Comparison of ENCODE assay signal across 8 mouse cellular contexts in genomic region chr19:7195900-7196728, GRCm38 (mm10). TPM values are rescaled to one million over a fixed set of nuclear protein-coding genes. Genes with fewer than 3 reads are reported as not detected.
A peak's percentile ranks its signal among the peaks of the same experiment; 100 is the strongest.
DNase-seq lines count a peak whose midpoint lies in the region; ATAC-seq lines count a peak whose summit lies in the region.

No protein-coding gene starts in this region.

- peak; percentile 59 for DNase-seq in CD4-positive, CD25-positive, alpha-beta regulatory T cell, adult 2 months (ENCODE audit: low read depth, low spot score)
- DNase-seq in adrenal gland, postnatal 25 days: peak; percentile 78
- peak; percentile 75 to 81 for DNase-seq in kidney, postnatal 25 days
- DNase-seq in lung, postnatal 36 days: peak; percentile 64
- peak; percentile 32 for DNase-seq in spleen, adult 12 weeks (ENCODE audit: low spot score)

- ATAC-seq in CD4-positive, CD25-positive, alpha-beta regulatory T cell, adult 4 months: no peak
- ATAC-seq in embryonic facial prominence, embryonic 12.5 days (ENCODE audit: insufficient number of reproducible peaks, insufficient read depth, low FRiP score, low TSS enrichment): peak; percentile 6; the same call in 1 of the 2 replicates
- no peak for ATAC-seq in heart, embryonic 13.5 days (ENCODE audit: extremely low read depth, insufficient number of reproducible peaks, low FRiP score, low TSS enrichment)

- H3K4me2 ChIP-seq in embryonic facial prominence, embryonic 12.5 days (replicated peaks): 0 out of 2 replicates have a peak overlapping the region, but pooled peaks have one; percentile 0
- peak overlapping the region; percentile 53 for H3K4me2 ChIP-seq in heart, embryonic 13.5 days

- peaks cover 25% of the 10 kb centered on the region for H3K4me1 ChIP-seq in embryonic facial prominence, embryonic 12.5 days
- H3K4me1 ChIP-seq in heart, embryonic 13.5 days: peaks cover 22% of the 10 kb centered on the region

- no peak overlapping the region; the same call in 1 of the 2 replicates for H3K9ac ChIP-seq in embryonic facial prominence, embryonic 12.5 days
- peak overlapping the region; percentile 60 for H3K9ac ChIP-seq in heart, embryonic 13.5 days

- 17% methylated on average over 33 of the region's 33 CpGs for WGBS in embryonic facial prominence, embryonic 12.5 days
- WGBS in heart, embryonic 13.5 days: 14% methylated on average over 33 of the region's 33 CpGs

- H3K27me3 ChIP-seq in embryonic facial prominence, embryonic 12.5 days: no peaks in the 10 kb centered on the region
- peaks cover 4% of the 10 kb centered on the region; the same call in 1 of the 2 replicates for H3K27me3 ChIP-seq in heart, embryonic 13.5 days (replicated peaks)

- H3K36me3 ChIP-seq in embryonic facial prominence, embryonic 12.5 days: peaks cover 41% of the 10 kb centered on the region
- peaks cover 44% of the 10 kb centered on the region for H3K36me3 ChIP-seq in heart, embryonic 13.5 days

- H3K27ac ChIP-seq in embryonic facial prominence, embryonic 12.5 days: no peak overlapping the region
- no peak overlapping the region for H3K27ac ChIP-seq in heart, embryonic 13.5 days (replicated peaks)

- H3K4me3 ChIP-seq in embryonic facial prominence, embryonic 12.5 days: no peak overlapping the region
- peak overlapping the region; percentile 18; the same call in 1 of the 2 replicates for H3K4me3 ChIP-seq in heart, embryonic 13.5 days

- no peaks in the 10 kb centered on the region for H3K9me3 ChIP-seq in embryonic facial prominence, embryonic 12.5 days
- H3K9me3 ChIP-seq in heart, embryonic 13.5 days: no peaks in the 10 kb centered on the region

RNA-seq across cellular contexts. Expression of gene Otub1, which starts 10.0 kb away (rescaled TPM):
- 100 to 1,000 TPM; 157 to 198 TPM for polyA plus RNA-seq in CD4-positive, CD25-positive, alpha-beta regulatory T cell, adult 4 months (2017; shearing (Covaris generic))
- total RNA-seq in adrenal gland, postnatal 25 days (2021): 102 and 132 TPM in 2 replicates
- 234 and 242 TPM in 2 replicates for polyA plus RNA-seq in embryonic facial prominence, embryonic 12.5 days (2016; fragmentation: Nextera tagmentation; extraction: Ambion mirVana)
- polyA plus RNA-seq in heart, embryonic 13.5 days (2015; fragmentation: Nextera tagmentation; extraction: Ambion mirVana): 147 and 160 TPM in 2 replicates

RNA-seq across cellular contexts. Expression of gene Cox8a, which starts 21.3 kb away (rescaled TPM):
- 100 to 1,000 TPM; 223 to 296 TPM for polyA plus RNA-seq in CD4-positive, CD25-positive, alpha-beta regulatory T cell, adult 4 months (2017; shearing (Covaris generic))
- 781 and 926 TPM in 2 replicates for total RNA-seq in adrenal gland, postnatal 25 days (2021)
- polyA plus RNA-seq in embryonic facial prominence, embryonic 12.5 days (2016; fragmentation: Nextera tagmentation; extraction: Ambion mirVana): 824 and 858 TPM in 2 replicates
- polyA plus RNA-seq in heart, embryonic 13.5 days (2015; fragmentation: Nextera tagmentation; extraction: Ambion mirVana): 1,676 and 1,958 TPM in 2 replicates

RNA-seq across cellular contexts. Expression of gene Naa40, which starts 44.9 kb away (rescaled TPM):
- polyA plus RNA-seq in CD4-positive, CD25-positive, alpha-beta regulatory T cell, adult 4 months (2017; shearing (Covaris generic)): 10 to 100 TPM; 21.9 to 26.8 TPM
- total RNA-seq in adrenal gland, postnatal 25 days (2021): 33.1 and 34.2 TPM in 2 replicates
- polyA plus RNA-seq in embryonic facial prominence, embryonic 12.5 days (2016; fragmentation: Nextera tagmentation; extraction: Ambion mirVana): 71.8 and 72.2 TPM in 2 replicates
- 51.0 and 52.1 TPM in 2 replicates for polyA plus RNA-seq in heart, embryonic 13.5 days (2015; fragmentation: Nextera tagmentation; extraction: Ambion mirVana)
